Mouse (Mus musculus) midbrain, embryonic 13.5 days (tissue): ENCODE measurements around the gene Phc2. TPM values are rescaled to one million over a fixed set of nuclear protein-coding genes. Genes with fewer than 3 reads are reported as not detected.
"Not testable (repeated sequence)": the region's sequence is repeated elsewhere in the genome, so short reads cannot be mapped to it uniquely, and the experiment has no call there.

Experiments used
- ATAC-seq: fragments of 200-750 bp; cut with Nextera tagmentation; 2 replicates; pipeline ENCODE4 v1.8.0; 2017; ENCODE audit warnings: mild to moderate bottlenecking, moderate TSS enrichment, moderate library complexity
- H3K27ac ChIP-seq: fragments of 300-500 bp; sonication (generic); 2 replicates; pipeline ENCODE4 v1.5.1; 2015; ENCODE audit warnings: inconsistent platforms, mild to moderate bottlenecking, moderate library complexity
- H3K27me3 ChIP-seq: fragments of 300-500 bp; sonication (generic); 2 replicates; pipeline ENCODE4 v1.6.1; 2015; ENCODE audit warnings: mild to moderate bottlenecking, inconsistent platforms
- H3K36me3 ChIP-seq: fragments of 300-500 bp; sonication (generic); 2 replicates; pipeline ENCODE4 v1.6.1; 2015; ENCODE audit warnings: mild to moderate bottlenecking, inconsistent platforms
- H3K4me1 ChIP-seq: fragments of 300-500 bp; sonication (generic); replicated peaks from 2 replicates; pipeline ENCODE4 v1.6.1; 2015; ENCODE audit warnings: inconsistent platforms
- H3K4me2 ChIP-seq: fragments of 300-500 bp; sonication (generic); replicated peaks from 2 replicates; pipeline ENCODE4 v1.6.1; 2015; ENCODE audit warnings: moderate library complexity, mild to moderate bottlenecking, inconsistent platforms
- H3K4me3 ChIP-seq: fragments of 300-500 bp; sonication (generic); replicated peaks from 2 replicates; pipeline ENCODE4 v1.5.1; 2015; ENCODE audit warnings: mild to moderate bottlenecking, inconsistent platforms
- H3K9ac ChIP-seq: fragments of 300-500 bp; sonication (generic); replicated peaks from 2 replicates; pipeline ENCODE4 v1.6.1; 2015; ENCODE audit warnings: mild to moderate bottlenecking, inconsistent platforms
- H3K9me3 ChIP-seq: fragments of 300-500 bp; sonication (generic); 2 replicates; pipeline ENCODE4 v1.6.1; 2016; ENCODE audit warnings: mild to moderate bottlenecking, inconsistent platforms
- WGBS: fragments of 180-500 bp; shearing (Covaris S2); methylation state at CpG from one replicate; pipeline ENCODE4 v1.1.7; 2015; 5-methylcytosine and 5-hydroxymethylcytosine counted together
- polyA plus RNA-seq: library from polyadenylated mRNA; unstranded; fragments of >200 nt; fragmentation: Nextera tagmentation; extraction: Ambion mirVana; gene quantifications from 2 replicates; pipeline ENCODE4 v1.2.1, GENCODE M21; 2015

The Phc2 gene
- polyA plus RNA-seq, 1 experiment from 2014 or later = 36.1 TPM

DNA sequence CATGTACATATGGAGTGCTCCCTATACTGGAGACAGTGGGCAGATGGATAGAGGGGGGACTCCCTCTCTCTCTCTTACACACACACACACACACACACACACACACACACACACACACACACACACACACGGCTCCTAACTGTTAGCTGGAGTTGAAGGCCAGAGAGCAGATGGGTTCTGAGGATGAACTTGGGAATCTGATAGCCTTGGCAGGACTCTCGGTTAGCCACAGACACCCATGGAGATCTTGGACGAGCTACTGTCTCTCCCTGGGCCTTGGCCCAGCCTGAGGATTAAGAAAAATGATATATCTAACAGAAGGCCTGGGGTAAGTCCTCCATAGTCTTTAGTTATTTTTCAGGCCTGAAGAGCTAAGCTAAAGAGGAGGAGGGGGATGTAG is 3.0 kb upstream of the Phc2 start:
- H3K27me3 ChIP-seq = peaks cover 9% of the 10 kb centered on the region
- no peaks in the 10 kb centered on the region for H3K9me3 ChIP-seq
- ATAC-seq = no peak
- 59% methylated on average over 3 of the region's 3 CpGs for WGBS
- H3K4me2 ChIP-seq = no peak overlapping the region
- H3K4me1 ChIP-seq = peaks cover 46% of the 10 kb centered on the region
- no peak overlapping the region for H3K4me3 ChIP-seq
- no peak overlapping the region for H3K27ac ChIP-seq
- H3K36me3 ChIP-seq = no peaks in the 10 kb centered on the region
- H3K9ac ChIP-seq = no peak overlapping the region

GRCm38 (mm10) chr4:128652584-128653298 is 1.8 kb upstream of the Phc2 start:
- peaks cover 15% of the 10 kb centered on the region for H3K27me3 ChIP-seq
- no peaks in the 10 kb centered on the region for H3K36me3 ChIP-seq
- no peaks in the 10 kb centered on the region for H3K9me3 ChIP-seq
- no peak for ATAC-seq
- no peak overlapping the region for H3K9ac ChIP-seq
- H3K4me2 ChIP-seq = no peak overlapping the region
- peaks cover 51% of the 10 kb centered on the region for H3K4me1 ChIP-seq
- WGBS = 48% methylated on average over 5 of the region's 5 CpGs
- no peak overlapping the region for H3K4me3 ChIP-seq
- peak overlapping the region; percentile 60 for H3K27ac ChIP-seq

DNA sequence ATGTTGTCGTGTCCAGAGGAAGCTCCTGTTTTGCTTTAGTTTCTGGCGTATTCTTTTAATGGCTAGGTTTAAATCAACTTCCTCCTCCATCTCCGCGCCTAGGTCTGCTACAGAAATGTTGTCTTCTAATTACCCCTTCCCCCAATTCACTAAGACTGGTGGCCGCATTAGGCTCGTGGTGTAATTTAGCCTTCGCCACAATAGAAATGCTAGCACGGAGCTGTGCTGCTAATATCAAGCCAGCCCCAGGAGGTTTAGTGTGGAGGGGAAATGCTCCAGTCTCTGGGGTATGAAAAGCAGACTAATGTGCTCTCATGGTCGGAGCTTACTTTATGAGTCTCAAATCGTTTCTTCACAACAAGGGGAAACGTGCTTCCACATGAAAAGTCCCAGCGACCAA is 944 bp downstream of the Phc2 start:
- Histone ChIP-seq H3K4me3 (peak overlapping the region; percentile 74), H3K27me3 (peaks cover 15% of the 10 kb centered on the region), H3K4me2 (peak overlapping the region; percentile 80), H3K9ac (peak overlapping the region; percentile 77), H3K27ac (peak overlapping the region; percentile 80), H3K4me1 (peaks cover 49% of the 10 kb centered on the region), H3K9me3 (no peaks in the 10 kb centered on the region), H3K36me3 (no peaks in the 10 kb centered on the region)
- ATAC-seq = no peak
- WGBS = 6% methylated on average over 12 of the region's 12 CpGs

DNA sequence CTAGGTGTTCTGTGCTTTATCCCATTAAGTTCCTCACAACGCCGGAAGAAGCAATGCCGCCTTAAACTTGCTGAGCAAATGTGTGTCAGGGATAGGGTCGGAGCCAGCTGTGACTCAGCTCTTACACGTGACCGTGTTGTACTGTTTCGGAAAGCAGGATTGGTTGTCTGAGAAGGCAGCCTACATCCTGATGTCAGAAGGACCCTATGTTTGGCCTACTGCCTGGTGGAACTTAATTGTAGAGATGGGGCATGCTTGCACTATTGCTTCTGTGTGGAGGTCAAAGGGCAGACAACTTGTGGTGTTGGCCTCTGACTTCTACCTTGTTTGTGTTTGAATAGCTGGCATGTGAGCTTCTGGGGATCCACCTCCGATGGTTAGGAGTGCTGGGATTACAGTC is 5.7 kb downstream of the Phc2 start:
- Histone ChIP-seq H3K9me3 (no peaks in the 10 kb centered on the region), H3K4me3 (no peak overlapping the region), H3K27me3 (peaks cover 15% of the 10 kb centered on the region), H3K27ac (no peak overlapping the region), H3K4me1 (peaks cover 19% of the 10 kb centered on the region), H3K4me2 (no peak overlapping the region), H3K36me3 (no peaks in the 10 kb centered on the region), H3K9ac (no peak overlapping the region)
- WGBS = 91% methylated on average over 8 of the region's 8 CpGs
- no peak for ATAC-seq

DNA sequence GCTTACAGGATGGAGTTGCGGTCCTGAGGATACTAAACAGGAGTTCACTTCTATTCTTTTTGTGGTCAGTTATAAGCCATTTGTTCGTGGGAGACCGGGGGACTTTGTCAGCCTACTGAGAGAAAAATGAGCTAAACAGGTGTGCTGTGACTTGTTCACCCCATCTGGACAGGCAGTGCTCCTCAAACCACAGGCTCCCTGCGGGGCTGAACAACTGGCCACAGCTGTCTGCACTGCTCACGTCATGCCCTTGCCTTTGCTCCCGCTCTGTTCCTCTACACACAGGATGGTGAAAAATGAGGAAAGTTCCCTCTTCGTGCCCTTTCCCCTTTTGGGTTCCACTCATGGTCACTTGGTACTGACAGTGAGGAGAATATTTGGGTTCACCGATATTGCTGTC is 6.6 kb downstream of the Phc2 start:
- H3K4me3 ChIP-seq = no peak overlapping the region
- H3K36me3 ChIP-seq = no peaks in the 10 kb centered on the region
- ATAC-seq = no peak
- H3K27me3 ChIP-seq = peaks cover 11% of the 10 kb centered on the region
- H3K9ac ChIP-seq = no peak overlapping the region
- WGBS = 84% methylated on average over 8 of the region's 8 CpGs
- peaks cover 10% of the 10 kb centered on the region for H3K4me1 ChIP-seq
- H3K4me2 ChIP-seq = no peak overlapping the region
- H3K27ac ChIP-seq = no peak overlapping the region
- no peaks in the 10 kb centered on the region for H3K9me3 ChIP-seq

GRCm38 (mm10) chr4:128664002-128664401 is 9.5 kb downstream of the Phc2 start:
- 74% methylated on average over 3 of the region's 3 CpGs for WGBS
- no peak overlapping the region for H3K4me2 ChIP-seq
- no peak overlapping the region for H3K9ac ChIP-seq
- H3K4me1 ChIP-seq = no peaks in the 10 kb centered on the region
- H3K36me3 ChIP-seq = no peaks in the 10 kb centered on the region
- H3K9me3 ChIP-seq = no peaks in the 10 kb centered on the region
- no peak for ATAC-seq
- no peak overlapping the region for H3K27ac ChIP-seq
- no peaks in the 10 kb centered on the region for H3K27me3 ChIP-seq
- H3K4me3 ChIP-seq = no peak overlapping the region

GRCm38 (mm10) chr4:128666362-128666761 is 11.9 kb downstream of the Phc2 start:
- H3K4me1 ChIP-seq, ATAC-seq, H3K9ac ChIP-seq, H3K27me3 ChIP-seq, H3K9me3 ChIP-seq, H3K4me2 ChIP-seq, H3K36me3 ChIP-seq, H3K27ac ChIP-seq, H3K4me3 ChIP-seq: not testable (repeated sequence)
- WGBS = 79% methylated on average over 7 of the region's 7 CpGs

DNA sequence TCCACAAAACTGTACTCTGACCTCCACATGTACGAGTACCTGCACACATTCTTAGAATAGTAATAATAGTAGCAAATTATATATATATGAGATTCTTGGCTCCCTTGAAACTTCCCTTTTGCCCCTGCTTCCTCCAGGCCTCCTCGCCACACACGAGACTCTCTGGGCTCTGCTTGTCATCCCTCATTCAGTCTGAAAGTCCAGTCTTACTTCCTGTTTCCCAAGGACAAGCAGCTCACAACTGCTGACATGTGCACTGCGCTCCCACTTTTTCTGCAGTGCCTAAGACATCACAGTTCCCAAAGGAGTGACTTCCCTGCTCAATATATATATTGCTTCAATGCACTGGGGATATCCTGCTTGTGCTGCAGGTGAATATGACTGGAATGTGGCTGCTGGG is 12.7 kb downstream of the Phc2 start:
- H3K27me3 ChIP-seq, ATAC-seq, H3K4me2 ChIP-seq, H3K9me3 ChIP-seq, H3K36me3 ChIP-seq, H3K27ac ChIP-seq, H3K4me3 ChIP-seq, H3K9ac ChIP-seq: not testable (repeated sequence)
- peaks cover 12% of the 10 kb centered on the region for H3K4me1 ChIP-seq
- WGBS = 79% methylated on average over 4 of the region's 4 CpGs

DNA sequence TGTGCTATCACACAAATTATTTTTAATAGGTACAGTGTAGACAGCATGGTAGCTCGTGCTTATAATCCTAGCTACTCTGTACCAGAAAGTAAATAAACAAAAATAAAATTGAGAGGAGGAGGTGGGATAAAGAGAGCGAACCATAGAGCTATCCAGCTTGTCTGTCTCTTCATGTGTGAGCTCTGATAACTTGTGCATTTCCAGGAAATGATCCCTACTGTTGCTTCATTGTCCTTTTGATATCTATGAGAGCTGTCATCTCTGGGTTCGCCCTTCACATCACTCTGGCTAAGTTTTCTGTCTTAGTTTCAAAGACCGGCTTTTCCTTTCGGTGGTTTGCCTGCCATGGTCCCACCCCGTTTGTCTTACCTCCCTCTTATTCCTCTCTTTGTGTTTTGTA is 14.7 kb downstream of the Phc2 start:
- Histone ChIP-seq H3K27ac (no peak overlapping the region), H3K36me3 (no peaks in the 10 kb centered on the region), H3K27me3 (no peaks in the 10 kb centered on the region), H3K9me3 (no peaks in the 10 kb centered on the region), H3K4me1 (peaks cover 17% of the 10 kb centered on the region), H3K9ac (no peak overlapping the region), H3K4me3 (no peak overlapping the region), H3K4me2 (no peak overlapping the region)
- ATAC-seq = no peak
- WGBS = 81% methylated on average over 6 of the region's 6 CpGs

- Histone ChIP-seq H3K27me3 (no peaks in the 10 kb centered on the region), H3K9ac (no peak overlapping the region), H3K4me3 (no peak overlapping the region), H3K36me3 (no peaks in the 10 kb centered on the region), H3K4me2 (no peak overlapping the region), H3K4me1 (peaks cover 17% of the 10 kb centered on the region), H3K9me3 (no peaks in the 10 kb centered on the region), H3K27ac (no peak overlapping the region)
- 52% methylated on average over 11 of the region's 11 CpGs for WGBS
- no peak for ATAC-seq
Observed at GRCm38 (mm10) chr4:128670566-128671191, 16.2 kb downstream of the Phc2 start.

GRCm38 (mm10) chr4:128672494-128672893 is 18.0 kb downstream of the Phc2 start:
- Histone ChIP-seq H3K9ac (no peak overlapping the region), H3K4me2 (no peak overlapping the region), H3K36me3 (no peaks in the 10 kb centered on the region), H3K4me3 (no peak overlapping the region), H3K27ac (no peak overlapping the region), H3K9me3 (no peaks in the 10 kb centered on the region), H3K4me1 (peaks cover 17% of the 10 kb centered on the region), H3K27me3 (no peaks in the 10 kb centered on the region)
- WGBS = 79% methylated on average over 4 of the region's 4 CpGs
- 0 out of 2 replicates have a peak, but pooled peaks have one; percentile 30 for ATAC-seq

- peak overlapping the region; percentile 77 for H3K27ac ChIP-seq
- WGBS = 33% methylated on average over 13 of the region's 13 CpGs
- peaks cover 29% of the 10 kb centered on the region for H3K4me1 ChIP-seq
- peak; percentile 82 for ATAC-seq
- peak overlapping the region; percentile 50 for H3K9ac ChIP-seq
- H3K36me3 ChIP-seq = no peaks in the 10 kb centered on the region
- peak overlapping the region; percentile 5 for H3K4me3 ChIP-seq
- H3K27me3 ChIP-seq = no peaks in the 10 kb centered on the region
- no peaks in the 10 kb centered on the region for H3K9me3 ChIP-seq
- peak overlapping the region; percentile 44 for H3K4me2 ChIP-seq
Observed at GRCm38 (mm10) chr4:128678564-128679217, 24.2 kb downstream of the Phc2 start.
